In genomic region chr6:7120136-7120535, GRCm38 (mm10) we compare ENCODE assay signal across 9 mouse cellular contexts.
DNase-seq lines count a peak whose midpoint lies in the region; ATAC-seq and TF ChIP-seq lines count a peak whose summit lies in the region.
"Had no signal": no experiment of that assay in that cellular context is flagged by ENCODE, and none has a peak within 500 bp of the region (broad histone marks: within the 10 kb centered on the region; RNA-seq: fewer than 3 reads in every experiment).

No protein-coding gene starts in this region.

- no peak overlapping the region for H3K4me3 ChIP-seq in lung, embryonic 14.5 days (ENCODE audit: low read depth, low read length)
- H3K4me3 ChIP-seq: heart, embryonic 15.5 days had no signal

- no peaks in the 10 kb centered on the region for H3K4me1 ChIP-seq in lung, embryonic 14.5 days (ENCODE audit: insufficient read depth)
- H3K4me1 ChIP-seq: heart, embryonic 15.5 days had no signal

- 34% methylated on average over 4 of the region's 4 CpGs for WGBS in lung, embryonic 14.5 days

- peak; percentile 33 for TF ChIP-seq CTCF in lung, embryonic 14.5 days (IDR thresholded peaks at IDR 0.05; ENCODE audit: low read depth)

- no peak overlapping the region for H3K27ac ChIP-seq in lung, embryonic 14.5 days (ENCODE audit: low read depth)
- H3K27ac ChIP-seq: heart, embryonic 15.5 days had no signal

- no peaks in the 10 kb centered on the region for H3K9me3 ChIP-seq in lung, embryonic 14.5 days (ENCODE audit: low read depth, low read length)
- H3K9me3 ChIP-seq: heart, embryonic 15.5 days had no signal

- DNase-seq in cerebellum, adult 9-11 months = peak; percentile 4
- peak; percentile 4 to 39 for DNase-seq in spleen, postnatal 10 days (ENCODE audit: low spot score in 2 of 2)
- no peak for DNase-seq in spleen, adult 12 weeks (ENCODE audit: low spot score)
- DNase-seq in embryo, embryonic 11 days = peak; percentile 78
- DNase-seq in kidney, postnatal 14 days = peak; percentile 57
- peak; percentile 43 for DNase-seq in lung, embryonic 14.5 days
- peak; percentile 73 for DNase-seq in testis, postnatal 10 days (ENCODE audit: low spot score)

- no peak overlapping the region for H3K9ac ChIP-seq in lung, embryonic 14.5 days
- H3K9ac ChIP-seq: heart, embryonic 15.5 days had no signal

- no peak overlapping the region for H3K4me2 ChIP-seq in lung, embryonic 14.5 days
- H3K4me2 ChIP-seq: heart, embryonic 15.5 days had no signal

- no peaks in the 10 kb centered on the region for H3K27me3 ChIP-seq in lung, embryonic 14.5 days (ENCODE audit: insufficient read depth, low read length)
- H3K27me3 ChIP-seq: heart, embryonic 15.5 days had no signal

- H3K36me3 ChIP-seq in lung, embryonic 14.5 days (ENCODE audit: insufficient read depth) = no peaks in the 10 kb centered on the region
- H3K36me3 ChIP-seq: heart, embryonic 15.5 days had no signal

- no peak for ATAC-seq in cerebellum, adult (ENCODE audit: insufficient number of reproducible peaks, low FRiP score, low TSS enrichment)
- ATAC-seq in lung, embryonic 14.5 days (ENCODE audit: insufficient read depth) = no peak
